Mouse (Mus musculus) liver, adult 2 months (tissue): Measurements from ENCODE around the gene Brd2. TPM values are rescaled to one million over a fixed set of nuclear protein-coding genes. Genes with fewer than 3 reads are reported as not detected.

Source experiments
- DNase-seq: peaks from one replicate; pipeline ENCODE4 v3.0.0-alpha.2; 2011; ENCODE audit warnings: low read depth, low spot score; ENCODE audit errors: extremely low read depth
- H3K27ac ChIP-seq: fragments of 200-500 bp; replicated peaks from 2 replicates; pipeline ENCODE4 v1.5.1; 2012; ENCODE audit warnings: low read depth, mild to moderate bottlenecking, control low read depth, inconsistent platforms, low read length; ENCODE audit not compliant: insufficient read depth
- H3K27me3 ChIP-seq: fragments of 200-500 bp; 2 replicates; pipeline ENCODE4 v1.6.1; 2012; ENCODE audit warnings: mild to moderate bottlenecking, moderate library complexity, low read length, inconsistent platforms; ENCODE audit not compliant: control insufficient read depth, insufficient read depth
- H3K36me3 ChIP-seq: fragments of 200-500 bp; 2 replicates; pipeline ENCODE4 v1.6.1; 2012; ENCODE audit warnings: low read length, inconsistent platforms; ENCODE audit not compliant: control insufficient read depth, insufficient read depth
- H3K4me1 ChIP-seq: fragments of 200-500 bp; 2 replicates; pipeline ENCODE4 v1.6.1; 2011; ENCODE audit warnings: low read length; ENCODE audit not compliant: control insufficient read depth, insufficient read depth
- H3K4me3 ChIP-seq: fragments of 200-500 bp; 2 replicates; pipeline ENCODE4 v1.5.1; 2011; ENCODE audit warnings: low read depth, mild to moderate bottlenecking, control low read depth, low read length, moderate library complexity; ENCODE audit not compliant: insufficient read depth
- H3K79me2 ChIP-seq: fragments of 200-500 bp; 2 replicates; pipeline ENCODE4 v1.6.1; 2012; ENCODE audit warnings: inconsistent platforms, mild to moderate bottlenecking, low read length, moderate library complexity; ENCODE audit not compliant: control insufficient read depth, insufficient read depth
- H3K9ac ChIP-seq: fragments of 200-500 bp; 2 replicates; pipeline ENCODE4 v1.6.1; 2012; ENCODE audit warnings: low read depth, mild to moderate bottlenecking, control low read depth, inconsistent platforms, low read length
- CTCF ChIP-seq: fragments of 200-500 bp; IDR thresholded peaks from 2 replicates; pipeline ENCODE4 v1.5.1; 2011; ENCODE audit warnings: low read depth, low read length, control low read depth
- POLR2A ChIP-seq: fragments of 200-500 bp; IDR thresholded peaks from 2 replicates; pipeline ENCODE4 v1.6.1; 2011; ENCODE audit warnings: low read length, control low read depth; ENCODE audit not compliant: insufficient read depth; ENCODE audit errors: extremely low read depth
- WGBS: fragments of 180-500 bp; shearing (Covaris S2); methylation state at CpG from one replicate; pipeline ENCODE4 v1.1.7; 2018; 5-methylcytosine and 5-hydroxymethylcytosine counted together
- polyA plus RNA-seq: library from polyadenylated mRNA; depleted of rRNA; stranded (reverse); fragments of >200 nt; gene quantifications from 2 replicates; pipeline ENCODE4 v1.2.3, GENCODE M21; 2012
- total RNA-seq: library from RNA; depleted of rRNA; stranded (reverse); fragments of >200 nt; gene quantifications from 2 replicates; pipeline ENCODE4 v1.2.3, GENCODE M21; 2014

The Brd2 gene
- total and polyA plus RNA-seq, 2 experiments: 39.0 to 76.9 TPM

- Histone ChIP-seq H3K79me2 (no peaks in the 10 kb centered on the region), H3K36me3 (no peaks in the 10 kb centered on the region), H3K4me3 (no peak overlapping the region), H3K9ac (no peak overlapping the region), H3K4me1 (peaks cover 7% of the 10 kb centered on the region), H3K27ac (no peak overlapping the region), H3K27me3 (no peaks in the 10 kb centered on the region)
- no peak for DNase-seq
- 65% methylated on average over 19 of the region's 19 CpGs for WGBS
- TF ChIP-seq POLR2A (no peak), CTCF (no peak)
Observed at GRCm38 (mm10) chr17:34130073-34130947, 7.9 kb upstream of the Brd2 start.

GRCm38 (mm10) chr17:34128944-34129791 is 6.7 kb upstream of the Brd2 start:
- no peak for DNase-seq
- TF ChIP-seq POLR2A: no peak
- no peak for TF ChIP-seq CTCF
- H3K36me3 ChIP-seq: no peaks in the 10 kb centered on the region
- H3K4me1 ChIP-seq: peaks cover 7% of the 10 kb centered on the region
- no peak overlapping the region for H3K9ac ChIP-seq
- H3K27ac ChIP-seq: no peak overlapping the region
- H3K79me2 ChIP-seq: no peaks in the 10 kb centered on the region
- 24% methylated on average over 18 of the region's 18 CpGs for WGBS
- H3K27me3 ChIP-seq: no peaks in the 10 kb centered on the region
- no peak overlapping the region for H3K4me3 ChIP-seq

- peaks cover 13% of the 10 kb centered on the region for H3K4me1 ChIP-seq
- WGBS: 48% methylated on average over 13 of the region's 13 CpGs
- no peaks in the 10 kb centered on the region for H3K27me3 ChIP-seq
- DNase-seq: no peak
- no peaks in the 10 kb centered on the region for H3K79me2 ChIP-seq
- no peaks in the 10 kb centered on the region for H3K36me3 ChIP-seq
- no peak overlapping the region for H3K4me3 ChIP-seq
- no peak overlapping the region for H3K27ac ChIP-seq
- TF ChIP-seq POLR2A (no peak), CTCF (no peak; the same call in 1 of the 2 replicates)
- H3K9ac ChIP-seq: no peak overlapping the region
Observed at GRCm38 (mm10) chr17:34128264-34128937, 6.0 kb upstream of the Brd2 start.

GRCm38 (mm10) chr17:34127475-34127874 is 5.0 kb upstream of the Brd2 start:
- Histone ChIP-seq H3K27ac (no peak overlapping the region), H3K36me3 (no peaks in the 10 kb centered on the region), H3K4me1 (peaks cover 13% of the 10 kb centered on the region), H3K79me2 (peaks cover 2% of the 10 kb centered on the region; the same call in 1 of the 2 replicates), H3K9ac (no peak overlapping the region), H3K27me3 (no peaks in the 10 kb centered on the region), H3K4me3 (no peak overlapping the region)
- TF ChIP-seq POLR2A (0 out of 2 replicates have a peak, but pooled peaks have one; percentile 32), CTCF (no peak)
- peak; percentile 75 for DNase-seq
- WGBS: 17% methylated on average over 6 of the region's 6 CpGs

GRCm38 (mm10) chr17:34126826-34127420 is 4.5 kb upstream of the Brd2 start:
- no peaks in the 10 kb centered on the region for H3K27me3 ChIP-seq
- H3K36me3 ChIP-seq: no peaks in the 10 kb centered on the region
- 66% methylated on average over 9 of the region's 9 CpGs for WGBS
- peaks cover 4% of the 10 kb centered on the region; the same call in 1 of the 2 replicates for H3K79me2 ChIP-seq
- no peak for DNase-seq
- H3K27ac ChIP-seq: no peak overlapping the region
- H3K9ac ChIP-seq: no peak overlapping the region
- no peak for TF ChIP-seq POLR2A
- no peak for TF ChIP-seq CTCF
- H3K4me1 ChIP-seq: peaks cover 13% of the 10 kb centered on the region
- H3K4me3 ChIP-seq: no peak overlapping the region
